Mouse (Mus musculus): ENCODE results near the gene Lypd6b. TPM values are rescaled to one million over a fixed set of nuclear protein-coding genes. Genes with fewer than 3 reads are reported as not detected.
A peak's percentile ranks its signal among the peaks of the same experiment; 100 is the strongest.

Lypd6b gene
- total and polyA plus RNA-seq, 2 experiments from 2014 or later: 0.11 to 0.38 TPM

DNA sequence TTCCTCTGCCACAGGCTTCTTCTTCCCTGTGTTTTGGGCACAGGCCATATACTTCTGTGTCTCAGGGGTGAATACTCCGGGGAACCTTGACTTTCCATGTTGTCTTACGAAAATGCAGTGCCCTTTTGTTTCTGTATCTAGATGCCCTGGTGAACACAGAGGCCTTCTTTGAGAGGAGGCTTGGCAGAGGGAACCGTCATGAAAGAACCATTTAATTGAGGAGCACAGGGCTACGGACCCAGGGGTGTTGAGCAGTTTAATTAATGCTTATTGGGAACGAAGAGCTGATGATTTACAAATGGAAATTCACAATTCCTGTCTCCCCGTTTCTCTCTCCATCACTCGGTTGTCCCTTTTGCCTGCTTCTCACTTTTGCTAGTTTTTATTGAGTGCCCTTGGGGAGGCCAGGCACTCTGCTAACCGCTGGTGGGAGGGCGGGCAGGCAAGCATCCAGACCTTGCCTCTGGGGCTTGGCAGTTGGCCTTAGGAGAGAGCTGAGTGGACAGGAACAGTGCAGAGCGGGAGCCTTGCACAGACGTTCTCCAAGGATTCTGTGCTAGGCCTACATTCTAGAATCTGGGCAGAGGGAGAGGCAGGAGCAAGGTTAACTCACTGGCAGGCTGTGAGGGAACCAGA, 18.4 kb downstream of the Lypd6b start:
- no peak for DNase-seq (ENCODE audit: low spot score)

GRCm38 (mm10) chr2:49809496-49809895, 22.0 kb downstream of the Lypd6b start:
- ATAC-seq (ENCODE audit: insufficient read depth, low read depth) (no peak), DNase-seq (ENCODE audit: low spot score) (no peak)
- Histone ChIP-seq H3K4me2 (ENCODE audit: low read depth, low read length) (no peak overlapping the region), H3K36me3 (replicated peaks; ENCODE audit: control insufficient read depth, insufficient read depth, low read length) (no peaks in the 10 kb centered on the region), H3K9me3 (replicated peaks; ENCODE audit: control insufficient read depth, low read length) (no peaks in the 10 kb centered on the region), H3K4me3 (ENCODE audit: low read depth, low read length) (no peak overlapping the region), H3K4me1 (ENCODE audit: control insufficient read depth, insufficient read depth) (0 out of 2 replicates have a peak, but pooled peaks cover 3% of the 10 kb centered on the region), H3K9ac (replicated peaks; ENCODE audit: low read depth, low read length) (no peak overlapping the region), H3K27ac (ENCODE audit: low read depth) (no peak overlapping the region), H3K27me3 (ENCODE audit: control insufficient read depth, insufficient read depth, low read length) (no peaks in the 10 kb centered on the region; the same call in 1 of the 2 replicates)
- 82% methylated on average over 6 of the region's 6 CpGs for WGBS
- TF ChIP-seq EP300 (IDR thresholded peaks at IDR 0.05; ENCODE audit: low read depth) (no peak), CTCF (IDR thresholded peaks at IDR 0.05; ENCODE audit: low read depth) (no peak)

More for the DNA sequence above, 18.4 kb downstream of the Lypd6b start:
- Histone ChIP-seq H3K4me3 (ENCODE audit: low read depth, low read length) (no peak overlapping the region), H3K9me3 (replicated peaks; ENCODE audit: control insufficient read depth, low read length) (no peaks in the 10 kb centered on the region), H3K4me1 (ENCODE audit: control insufficient read depth, insufficient read depth) (0 out of 2 replicates have a peak, but pooled peaks cover 3% of the 10 kb centered on the region), H3K27me3 (ENCODE audit: control insufficient read depth, insufficient read depth, low read length) (no peaks in the 10 kb centered on the region), H3K36me3 (replicated peaks; ENCODE audit: control insufficient read depth, insufficient read depth, low read length) (no peaks in the 10 kb centered on the region), H3K4me2 (ENCODE audit: low read depth, low read length) (no peak overlapping the region), H3K27ac (ENCODE audit: low read depth) (no peak overlapping the region), H3K9ac (replicated peaks; ENCODE audit: low read depth, low read length) (no peak overlapping the region)
- ATAC-seq (ENCODE audit: insufficient read depth, low read depth): no peak
- TF ChIP-seq CTCF (IDR thresholded peaks at IDR 0.05; ENCODE audit: low read depth) (no peak), EP300 (IDR thresholded peaks at IDR 0.05; ENCODE audit: low read depth) (no peak)
- 70% methylated on average over 11 of the region's 11 CpGs for WGBS

DNA sequence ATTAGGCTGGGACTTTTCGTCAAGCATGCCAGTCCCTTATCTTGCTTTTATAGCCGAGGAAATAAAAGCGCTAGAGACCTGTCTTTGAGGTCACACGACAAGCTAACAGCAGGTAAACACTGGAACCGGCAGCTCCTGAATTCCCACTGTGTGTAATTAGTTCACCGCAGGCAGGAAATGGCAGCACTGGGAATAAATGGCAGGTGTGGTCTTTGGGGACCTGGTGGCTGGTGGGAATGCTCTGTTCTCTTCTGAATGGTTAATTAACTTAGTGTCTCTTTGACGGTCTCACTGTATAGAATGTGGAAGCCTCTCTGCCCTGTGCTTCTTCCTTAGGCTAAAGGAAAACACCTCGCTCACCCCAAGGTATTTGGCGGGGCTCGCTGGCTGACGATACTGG, 23.9 kb downstream of the Lypd6b start:
- 0 out of 2 replicates have a peak overlapping the region, but pooled peaks have one; percentile 18 for H3K4me2 ChIP-seq (ENCODE audit: low read depth, low read length)
- no peak for ATAC-seq (ENCODE audit: insufficient read depth, low read depth)
- TF ChIP-seq EP300 (IDR thresholded peaks at IDR 0.05; ENCODE audit: low read depth) (no peak), CTCF (IDR thresholded peaks at IDR 0.05; ENCODE audit: low read depth) (no peak)

DNA sequence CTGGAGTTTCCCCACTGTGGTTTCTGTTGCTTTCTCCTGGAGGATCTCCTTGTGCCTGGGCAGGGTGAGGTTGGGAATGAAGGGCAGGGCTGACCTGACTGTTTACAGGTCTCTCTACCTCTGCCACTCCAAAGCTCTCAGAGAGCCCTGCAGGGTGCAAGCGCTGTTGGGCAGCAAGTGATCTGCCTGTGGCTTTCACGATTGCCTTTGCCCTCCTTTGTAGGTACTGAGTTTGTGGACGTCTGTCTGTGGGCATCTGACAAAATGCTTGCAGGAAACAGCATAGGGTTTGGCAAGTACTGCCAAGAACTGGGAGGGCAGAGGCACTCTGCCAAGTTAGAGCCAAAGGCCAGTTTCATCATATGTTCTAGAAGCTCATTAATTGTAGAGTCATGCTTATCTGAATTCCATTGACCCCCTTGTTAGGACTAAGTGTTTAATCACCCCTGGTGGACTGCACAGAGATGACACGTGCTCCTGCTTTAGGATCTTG, 24.4 kb downstream of the Lypd6b start:
- TF ChIP-seq CTCF (IDR thresholded peaks at IDR 0.05; ENCODE audit: low read depth) (no peak), EP300 (IDR thresholded peaks at IDR 0.05; ENCODE audit: low read depth) (no peak)
- 0 out of 2 replicates have a peak, but pooled peaks have one; percentile 14 for ATAC-seq (ENCODE audit: insufficient read depth, low read depth)

More for the DNA sequence above, 23.9 kb downstream of the Lypd6b start:
- H3K27me3 ChIP-seq (ENCODE audit: control insufficient read depth, insufficient read depth, low read length): no peaks in the 10 kb centered on the region; the same call in 1 of the 2 replicates
- H3K27ac ChIP-seq (ENCODE audit: low read depth): no peak overlapping the region
- 0 out of 2 replicates have a peak, but pooled peaks cover 3% of the 10 kb centered on the region for H3K4me1 ChIP-seq (ENCODE audit: control insufficient read depth, insufficient read depth)
- DNase-seq (ENCODE audit: low spot score): no peak
- no peak overlapping the region for H3K4me3 ChIP-seq (ENCODE audit: low read depth, low read length)
- H3K36me3 ChIP-seq (replicated peaks; ENCODE audit: control insufficient read depth, insufficient read depth, low read length): no peaks in the 10 kb centered on the region
- 36% methylated on average over 11 of the region's 11 CpGs for WGBS
- H3K9ac ChIP-seq (replicated peaks; ENCODE audit: low read depth, low read length): no peak overlapping the region
- no peaks in the 10 kb centered on the region for H3K9me3 ChIP-seq (replicated peaks; ENCODE audit: control insufficient read depth, low read length)

GRCm38 (mm10) chr2:49813151-49813550, 25.7 kb downstream of the Lypd6b start:
- no peaks in the 10 kb centered on the region for H3K36me3 ChIP-seq (replicated peaks; ENCODE audit: control insufficient read depth, insufficient read depth, low read length)
- H3K27ac ChIP-seq (ENCODE audit: low read depth): no peak overlapping the region
- H3K4me2 ChIP-seq (ENCODE audit: low read depth, low read length): no peak overlapping the region
- TF ChIP-seq CTCF (IDR thresholded peaks at IDR 0.05; ENCODE audit: low read depth) (no peak), EP300 (IDR thresholded peaks at IDR 0.05; ENCODE audit: low read depth) (no peak)
- H3K27me3 ChIP-seq (ENCODE audit: control insufficient read depth, insufficient read depth, low read length): no peaks in the 10 kb centered on the region; the same call in 1 of the 2 replicates
- WGBS: 73% methylated on average over 4 of the region's 4 CpGs
- DNase-seq (ENCODE audit: low spot score) (no peak), ATAC-seq (ENCODE audit: insufficient read depth, low read depth) (no peak)
- H3K9ac ChIP-seq (replicated peaks; ENCODE audit: low read depth, low read length): no peak overlapping the region
- H3K4me3 ChIP-seq (ENCODE audit: low read depth, low read length): no peak overlapping the region
- H3K9me3 ChIP-seq (replicated peaks; ENCODE audit: control insufficient read depth, low read length): no peaks in the 10 kb centered on the region
- H3K4me1 ChIP-seq (ENCODE audit: control insufficient read depth, insufficient read depth): no peaks in the 10 kb centered on the region

More for the DNA sequence above, 24.4 kb downstream of the Lypd6b start:
- no peaks in the 10 kb centered on the region for H3K36me3 ChIP-seq (replicated peaks; ENCODE audit: control insufficient read depth, insufficient read depth, low read length)
- H3K27me3 ChIP-seq (ENCODE audit: control insufficient read depth, insufficient read depth, low read length): no peaks in the 10 kb centered on the region; the same call in 1 of the 2 replicates
- no peaks in the 10 kb centered on the region for H3K9me3 ChIP-seq (replicated peaks; ENCODE audit: control insufficient read depth, low read length)
- no peaks in the 10 kb centered on the region for H3K4me1 ChIP-seq (ENCODE audit: control insufficient read depth, insufficient read depth)
- peak overlapping the region; percentile 18; the same call in 1 of the 2 replicates for H3K4me2 ChIP-seq (ENCODE audit: low read depth, low read length)
- 15% methylated on average over 4 of the region's 4 CpGs for WGBS
- no peak overlapping the region for H3K4me3 ChIP-seq (ENCODE audit: low read depth, low read length)
- H3K9ac ChIP-seq (replicated peaks; ENCODE audit: low read depth, low read length): no peak overlapping the region
- DNase-seq (ENCODE audit: low spot score): peak; percentile 62
- no peak overlapping the region for H3K27ac ChIP-seq (ENCODE audit: low read depth)

Measured in heart, postnatal 0 days (tissue).